Mouse (Mus musculus): ENCODE measurements around the gene Herc6. TPM values are rescaled to one million over a fixed set of nuclear protein-coding genes. Genes with fewer than 3 reads are reported as not detected.

Herc6 gene
- polyA plus RNA-seq (2015; fragmentation: Nextera tagmentation; extraction: Ambion mirVana), result 5.0 and 5.5 TPM in 2 replicates

- H3K9ac ChIP-seq (replicated peaks), result peak within 1 kb of the TSS; percentile 82
- 0 out of 2 replicates have a peak, but pooled peaks have one; percentile 13 for TF ChIP-seq EP300 (IDR thresholded peaks at IDR 0.05; ENCODE audit: low read depth)
- no peak for TF ChIP-seq CTCF (IDR thresholded peaks at IDR 0.05; ENCODE audit: low read depth)
- no peaks in the 10 kb centered on the region for H3K4me1 ChIP-seq (ENCODE audit: insufficient read depth)
- DNase-seq, result peak; percentile 80
- no peaks in the 10 kb centered on the region for H3K27me3 ChIP-seq (ENCODE audit: insufficient read depth, low read length)
- H3K36me3 ChIP-seq (replicated peaks; ENCODE audit: insufficient read depth, low read length), result peaks cover 7% of the 10 kb centered on the region; the same call in 1 of the 2 replicates
- H3K4me3 ChIP-seq (ENCODE audit: low read depth, low read length), result peak within 1 kb of the TSS; percentile 87
- peak; percentile 95 for ATAC-seq
- H3K27ac ChIP-seq (ENCODE audit: low read depth), result peak within 1 kb of the TSS; percentile 89
- 1% methylated on average over 16 of the region's 16 CpGs for WGBS (ENCODE audit: insufficient replicate concordance)
- H3K4me2 ChIP-seq (ENCODE audit: low read depth, low read length), result peak within 1 kb of the TSS; percentile 79
- no peaks in the 10 kb centered on the region for H3K9me3 ChIP-seq (ENCODE audit: low read length)
Measured at GRCm38 (mm10) chr6:57580881-57581548, at the start of gene Herc6. Herc6 (plus strand) TSS chr6:57581000.

- ATAC-seq (no peak), DNase-seq (no peak)
- H3K27ac ChIP-seq (ENCODE audit: low read depth), result no peak overlapping the region
- no peak overlapping the region for H3K9ac ChIP-seq (replicated peaks)
- H3K27me3 ChIP-seq (ENCODE audit: insufficient read depth, low read length), result no peaks in the 10 kb centered on the region
- TF ChIP-seq EP300 (IDR thresholded peaks at IDR 0.05; ENCODE audit: low read depth) (no peak), CTCF (IDR thresholded peaks at IDR 0.05; ENCODE audit: low read depth) (0 out of 2 replicates have a peak, but pooled peaks have one; percentile 5)
- no peaks in the 10 kb centered on the region; the same call in 1 of the 2 replicates for H3K36me3 ChIP-seq (replicated peaks; ENCODE audit: insufficient read depth, low read length)
- WGBS (ENCODE audit: insufficient replicate concordance), result 55% methylated on average over 4 of the region's 4 CpGs
- H3K4me1 ChIP-seq (ENCODE audit: insufficient read depth), result peaks cover 8% of the 10 kb centered on the region; the same call in 1 of the 2 replicates
- H3K4me3 ChIP-seq (ENCODE audit: low read depth, low read length), result no peak overlapping the region
- H3K4me2 ChIP-seq (ENCODE audit: low read depth, low read length), result peak overlapping the region; percentile 16
- no peaks in the 10 kb centered on the region for H3K9me3 ChIP-seq (ENCODE audit: low read length)
Measured at GRCm38 (mm10) chr6:57531011-57531410, 49.8 kb upstream of the Herc6 start.

GRCm38 (mm10) chr6:57531441-57531840 is 49.4 kb upstream of the Herc6 start:
- TF ChIP-seq EP300 (IDR thresholded peaks at IDR 0.05; ENCODE audit: low read depth), result no peak
- TF ChIP-seq CTCF (IDR thresholded peaks at IDR 0.05; ENCODE audit: low read depth), result no peak
- DNase-seq, result no peak
- H3K4me2 ChIP-seq (ENCODE audit: low read depth, low read length), result peak overlapping the region; percentile 16

GRCm38 (mm10) chr6:57532022-57532421 is 48.8 kb upstream of the Herc6 start:
- 0 out of 2 replicates have a peak overlapping the region, but pooled peaks have one; percentile 49 for H3K9ac ChIP-seq (replicated peaks)
- H3K27me3 ChIP-seq (ENCODE audit: insufficient read depth, low read length), result no peaks in the 10 kb centered on the region
- no peak for TF ChIP-seq EP300 (IDR thresholded peaks at IDR 0.05; ENCODE audit: low read depth)
- no peak for TF ChIP-seq CTCF (IDR thresholded peaks at IDR 0.05; ENCODE audit: low read depth)
- WGBS (ENCODE audit: insufficient replicate concordance), result 77% methylated on average over 1 of the region's 1 CpGs
- H3K4me1 ChIP-seq (ENCODE audit: insufficient read depth), result peaks cover 6% of the 10 kb centered on the region; the same call in 1 of the 2 replicates
- no peak for ATAC-seq
- peak overlapping the region; percentile 16 for H3K4me2 ChIP-seq (ENCODE audit: low read depth, low read length)
- no peaks in the 10 kb centered on the region for H3K9me3 ChIP-seq (ENCODE audit: low read length)
- 0 out of 2 replicates have a peak overlapping the region, but pooled peaks have one; percentile 4 for H3K27ac ChIP-seq (ENCODE audit: low read depth)
- H3K36me3 ChIP-seq (replicated peaks; ENCODE audit: insufficient read depth, low read length), result no peaks in the 10 kb centered on the region; the same call in 1 of the 2 replicates
- no peak overlapping the region for H3K4me3 ChIP-seq (ENCODE audit: low read depth, low read length)
- DNase-seq, result no peak

More at GRCm38 (mm10) chr6:57531441-57531840, 49.4 kb upstream of the Herc6 start:
- Histone ChIP-seq H3K36me3 (replicated peaks; ENCODE audit: insufficient read depth, low read length) (no peaks in the 10 kb centered on the region; the same call in 1 of the 2 replicates), H3K27ac (ENCODE audit: low read depth) (0 out of 2 replicates have a peak overlapping the region, but pooled peaks have one; percentile 4), H3K9ac (replicated peaks) (peak overlapping the region; percentile 49; the same call in 1 of the 2 replicates), H3K4me3 (ENCODE audit: low read depth, low read length) (no peak overlapping the region), H3K4me1 (ENCODE audit: insufficient read depth) (peaks cover 8% of the 10 kb centered on the region; the same call in 1 of the 2 replicates), H3K27me3 (ENCODE audit: insufficient read depth, low read length) (no peaks in the 10 kb centered on the region), H3K9me3 (ENCODE audit: low read length) (no peaks in the 10 kb centered on the region)
- WGBS (ENCODE audit: insufficient replicate concordance), result 50% methylated on average over 1 of the region's 1 CpGs
- ATAC-seq, result no peak

- 0 out of 2 replicates have a peak, but pooled peaks cover 4% of the 10 kb centered on the region for H3K4me1 ChIP-seq (ENCODE audit: insufficient read depth)
Measured at GRCm38 (mm10) chr6:57533410-57533809, 47.4 kb upstream of the Herc6 start.

GRCm38 (mm10) chr6:57534231-57534610 is 46.6 kb upstream of the Herc6 start:
- Histone ChIP-seq H3K27me3 (ENCODE audit: insufficient read depth, low read length) (no peaks in the 10 kb centered on the region), H3K4me2 (ENCODE audit: low read depth, low read length) (peak overlapping the region; percentile 79), H3K27ac (ENCODE audit: low read depth) (peak overlapping the region; percentile 91), H3K9ac (replicated peaks) (peak overlapping the region; percentile 66), H3K9me3 (ENCODE audit: low read length) (no peaks in the 10 kb centered on the region), H3K36me3 (replicated peaks; ENCODE audit: insufficient read depth, low read length) (no peaks in the 10 kb centered on the region; the same call in 1 of the 2 replicates), H3K4me1 (ENCODE audit: insufficient read depth) (0 out of 2 replicates have a peak, but pooled peaks cover 4% of the 10 kb centered on the region), H3K4me3 (ENCODE audit: low read depth, low read length) (peak overlapping the region; percentile 66)
- peak; percentile 39 for DNase-seq
- no peak for ATAC-seq
- 3% methylated on average over 8 of the region's 8 CpGs for WGBS (ENCODE audit: insufficient replicate concordance)
- no peak for TF ChIP-seq EP300 (IDR thresholded peaks at IDR 0.05; ENCODE audit: low read depth)
- TF ChIP-seq CTCF (IDR thresholded peaks at IDR 0.05; ENCODE audit: low read depth), result no peak

More at GRCm38 (mm10) chr6:57533410-57533809, 47.4 kb upstream of the Herc6 start:
- Histone ChIP-seq H3K9ac (replicated peaks) (peak overlapping the region; percentile 66), H3K4me2 (ENCODE audit: low read depth, low read length) (peak overlapping the region; percentile 79), H3K27ac (ENCODE audit: low read depth) (peak overlapping the region; percentile 91), H3K27me3 (ENCODE audit: insufficient read depth, low read length) (no peaks in the 10 kb centered on the region), H3K36me3 (replicated peaks; ENCODE audit: insufficient read depth, low read length) (no peaks in the 10 kb centered on the region; the same call in 1 of the 2 replicates), H3K4me3 (ENCODE audit: low read depth, low read length) (peak overlapping the region; percentile 66), H3K9me3 (ENCODE audit: low read length) (no peaks in the 10 kb centered on the region)
- TF ChIP-seq EP300 (IDR thresholded peaks at IDR 0.05; ENCODE audit: low read depth), result no peak
- TF ChIP-seq CTCF (IDR thresholded peaks at IDR 0.05; ENCODE audit: low read depth), result no peak
- WGBS (ENCODE audit: insufficient replicate concordance), result 21% methylated on average over 2 of the region's 2 CpGs
- ATAC-seq (no peak), DNase-seq (no peak)

Measured in liver, postnatal 0 days (tissue).